ENCODE assay signal across 13 mouse cellular contexts in the genomic region with DNA sequence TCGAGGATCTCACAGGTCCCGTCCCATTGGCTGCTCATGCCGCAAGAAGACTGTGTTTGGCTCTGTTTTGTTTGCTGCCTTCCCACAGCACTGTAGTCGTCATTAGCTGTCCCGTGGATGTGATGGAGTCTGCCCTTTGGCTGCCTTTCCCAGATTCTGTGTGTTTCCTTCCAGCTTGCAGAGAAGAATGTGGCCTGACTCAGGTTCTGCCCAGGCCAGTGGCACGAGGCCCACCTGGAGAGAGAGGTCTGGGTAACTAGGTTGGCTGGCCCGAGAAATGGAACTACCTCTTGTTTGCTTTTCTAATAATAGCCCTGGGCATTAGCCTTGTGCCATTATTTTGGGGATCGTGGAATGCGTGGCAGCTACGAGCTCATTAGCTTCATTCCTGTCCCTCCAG. TPM values are rescaled to one million over a fixed set of nuclear protein-coding genes. Genes with fewer than 3 reads are reported as not detected.
DNase-seq lines count a peak whose midpoint lies in the region; ATAC-seq and TF ChIP-seq lines count a peak whose summit lies in the region.
"Had no signal": no experiment of that assay in that cellular context is flagged by ENCODE, and none has a peak within 500 bp of the region (broad histone marks: within the 10 kb centered on the region; RNA-seq: fewer than 3 reads in every experiment).

No protein-coding gene starts in this region.

- H3K9me3 ChIP-seq in liver, embryonic 12.5 days (replicated peaks): no peaks in the 10 kb centered on the region
- no peaks in the 10 kb centered on the region for H3K9me3 ChIP-seq in liver, postnatal 0 days (ENCODE audit: low read length)
- no peaks in the 10 kb centered on the region for H3K9me3 ChIP-seq in stomach, embryonic 15.5 days
- H3K9me3 ChIP-seq in midbrain, embryonic 13.5 days: no peaks in the 10 kb centered on the region

- WGBS in liver, embryonic 12.5 days (ENCODE audit: insufficient replicate concordance): 74% methylated on average over 10 of the region's 10 CpGs
- 68% methylated on average over 10 of the region's 10 CpGs for WGBS in liver, postnatal 0 days (ENCODE audit: insufficient replicate concordance)
- 64% methylated on average over 10 of the region's 10 CpGs for WGBS in stomach, embryonic 15.5 days
- 82% methylated on average over 10 of the region's 10 CpGs for WGBS in midbrain, embryonic 13.5 days

- H3K36me3 ChIP-seq in liver, embryonic 12.5 days: peaks cover 9% of the 10 kb centered on the region
- H3K36me3 ChIP-seq in liver, postnatal 0 days (replicated peaks; ENCODE audit: insufficient read depth, low read length): peaks cover 7% of the 10 kb centered on the region; the same call in 1 of the 2 replicates
- 0 out of 2 replicates have a peak, but pooled peaks cover 4% of the 10 kb centered on the region for H3K36me3 ChIP-seq in stomach, embryonic 15.5 days
- H3K36me3 ChIP-seq in midbrain, embryonic 13.5 days: 0 out of 2 replicates have a peak, but pooled peaks cover 4% of the 10 kb centered on the region

- no peak for TF ChIP-seq EP300 in liver, postnatal 0 days (IDR thresholded peaks at IDR 0.05; ENCODE audit: low read depth)

- no peak for TF ChIP-seq CTCF in liver, postnatal 0 days (IDR thresholded peaks at IDR 0.05; ENCODE audit: low read depth)

- H3K9ac ChIP-seq in liver, embryonic 12.5 days: no peak overlapping the region
- no peak overlapping the region for H3K9ac ChIP-seq in liver, postnatal 0 days (replicated peaks)
- H3K9ac ChIP-seq in stomach, embryonic 15.5 days: no peak overlapping the region
- no peak overlapping the region for H3K9ac ChIP-seq in midbrain, embryonic 13.5 days (replicated peaks)

- no peak for ATAC-seq in liver, embryonic 12.5 days
- no peak for ATAC-seq in liver, postnatal 0 days
- ATAC-seq in stomach, embryonic 15.5 days (ENCODE audit: insufficient read depth, low FRiP score, low read depth): no peak
- ATAC-seq in midbrain, embryonic 13.5 days: no peak
- ATAC-seq: hindbrain, embryonic 16.5 days; midbrain, embryonic 16.5 days had no signal

- intact Hi-C loops in heart, postnatal 25 days (cut with DNase I): no loop called here

- H3K4me2 ChIP-seq in liver, embryonic 12.5 days: no peak overlapping the region
- H3K4me2 ChIP-seq in liver, postnatal 0 days (ENCODE audit: low read depth, low read length): no peak overlapping the region
- H3K4me2 ChIP-seq in stomach, embryonic 15.5 days: no peak overlapping the region
- no peak overlapping the region for H3K4me2 ChIP-seq in midbrain, embryonic 13.5 days (replicated peaks)

- peaks cover 79% of the 10 kb centered on the region for H3K4me1 ChIP-seq in liver, embryonic 12.5 days
- H3K4me1 ChIP-seq in liver, postnatal 0 days (ENCODE audit: insufficient read depth): peaks cover 59% of the 10 kb centered on the region
- H3K4me1 ChIP-seq in stomach, embryonic 15.5 days: peaks cover 41% of the 10 kb centered on the region
- H3K4me1 ChIP-seq in midbrain, embryonic 13.5 days (replicated peaks): peaks cover 45% of the 10 kb centered on the region

- DNase-seq in liver, postnatal 0 days: no peak
- DNase-seq in gastrocnemius, postnatal 10 days: peak; percentile 40
- peak; percentile 48 for DNase-seq in heart, postnatal 25 days (ENCODE audit: low spot score)
- no peak for DNase-seq in left cerebral cortex, adult 8-10 months (ENCODE audit: low spot score in 2 of 2)
- no peak for DNase-seq in adrenal gland, adult (ENCODE audit: inconsistent age in 2 of 2, low spot score in 1 of 2)
- DNase-seq: adrenal gland, postnatal 36 days; left cerebral cortex, postnatal 4 days; thymus, postnatal 4 days had no signal

- 0 out of 2 replicates have a peak overlapping the region, but pooled peaks have one; percentile 10 for H3K27ac ChIP-seq in liver, embryonic 12.5 days
- no peak overlapping the region for H3K27ac ChIP-seq in liver, postnatal 0 days (ENCODE audit: low read depth)
- H3K27ac ChIP-seq in stomach, embryonic 15.5 days: peak overlapping the region; percentile 8; the same call in 1 of the 2 replicates
- H3K27ac ChIP-seq in midbrain, embryonic 13.5 days: no peak overlapping the region

- no peak overlapping the region for H3K4me3 ChIP-seq in liver, embryonic 12.5 days
- H3K4me3 ChIP-seq in liver, postnatal 0 days (ENCODE audit: low read depth, low read length): no peak overlapping the region
- no peak overlapping the region for H3K4me3 ChIP-seq in stomach, embryonic 15.5 days (replicated peaks)
- no peak overlapping the region for H3K4me3 ChIP-seq in midbrain, embryonic 13.5 days (replicated peaks)

- peaks cover 16% of the 10 kb centered on the region; the same call in 1 of the 2 replicates for H3K27me3 ChIP-seq in liver, embryonic 12.5 days (replicated peaks)
- H3K27me3 ChIP-seq in liver, postnatal 0 days (ENCODE audit: insufficient read depth, low read length): no peaks in the 10 kb centered on the region
- H3K27me3 ChIP-seq in stomach, embryonic 15.5 days (replicated peaks): no peaks in the 10 kb centered on the region
- H3K27me3 ChIP-seq in midbrain, embryonic 13.5 days: no peaks in the 10 kb centered on the region

RNA-seq across cellular contexts. Expression of gene Foxj2, which starts 4.4 kb away (rescaled TPM):
- polyA plus RNA-seq in liver, embryonic 12.5 days (2016; fragmentation: Nextera tagmentation; extraction: Ambion mirVana): 2.0 and 2.4 TPM in 2 replicates
- 1.0 and 1.2 TPM in 2 replicates for polyA plus RNA-seq in liver, postnatal 0 days (2015; fragmentation: Nextera tagmentation; extraction: Ambion mirVana)
- total RNA-seq in gastrocnemius, postnatal 10 days (2021): 10 to 100 TPM; 18.4 to 22.9 TPM
- total RNA-seq in heart, postnatal 25 days (2021): 10 to 100 TPM; 31.8 to 37.0 TPM
- polyA plus RNA-seq in stomach, embryonic 15.5 days (2015; fragmentation: Nextera tagmentation; extraction: Ambion mirVana): 5.2 and 5.8 TPM in 2 replicates
- total RNA-seq in left cerebral cortex, adult 8-10 months (2022): 10 to 100 TPM; 27.5 to 28.4 (median 28.0) TPM
- polyA plus RNA-seq in midbrain, embryonic 13.5 days (2015; fragmentation: Nextera tagmentation; extraction: Ambion mirVana): 4.9 and 6.2 TPM in 2 replicates

RNA-seq across cellular contexts. Expression of gene Slc2a3, which starts 22.6 kb away (rescaled TPM):
- polyA plus RNA-seq in liver, embryonic 12.5 days (2016; fragmentation: Nextera tagmentation; extraction: Ambion mirVana): 35.5 and 38.7 TPM in 2 replicates
- 7.3 and 8.5 TPM in 2 replicates for polyA plus RNA-seq in liver, postnatal 0 days (2015; fragmentation: Nextera tagmentation; extraction: Ambion mirVana)
- 1 to 10 TPM; 2.2 to 3.8 TPM for total RNA-seq in gastrocnemius, postnatal 10 days (2021)
- total RNA-seq in heart, postnatal 25 days (2021): 1 to 10 TPM; 1.8 to 2.2 TPM
- 11.0 and 11.9 TPM in 2 replicates for polyA plus RNA-seq in stomach, embryonic 15.5 days (2015; fragmentation: Nextera tagmentation; extraction: Ambion mirVana)
- 100 to 1,000 TPM in 3 of 4 experiments, 10 to 100 TPM in 1; 95.5 to 112 (median 107) TPM for total RNA-seq in left cerebral cortex, adult 8-10 months (2022)
- polyA plus RNA-seq in midbrain, embryonic 13.5 days (2015; fragmentation: Nextera tagmentation; extraction: Ambion mirVana): 15.9 TPM in 2 replicates

RNA-seq across cellular contexts. Expression of gene C3ar1, which starts 31.9 kb away (rescaled TPM):
- 1.5 TPM in 2 replicates for polyA plus RNA-seq in liver, embryonic 12.5 days (2016; fragmentation: Nextera tagmentation; extraction: Ambion mirVana)
- 1.8 and 2.1 TPM in 2 replicates for polyA plus RNA-seq in liver, postnatal 0 days (2015; fragmentation: Nextera tagmentation; extraction: Ambion mirVana)
- 1 to 10 TPM; 1.7 to 2.6 TPM for total RNA-seq in gastrocnemius, postnatal 10 days (2021)
- total RNA-seq in heart, postnatal 25 days (2021): 1 to 10 TPM; 2.9 to 3.3 TPM
- polyA plus RNA-seq in stomach, embryonic 15.5 days (2015; fragmentation: Nextera tagmentation; extraction: Ambion mirVana): 2.6 and 3.3 TPM in 2 replicates
- 1 to 10 TPM in 3 of 4 experiments, under 1 TPM in 1; 0.78 to 6.1 (median 2.8) TPM for total RNA-seq in left cerebral cortex, adult 8-10 months (2022)
- polyA plus RNA-seq in midbrain, embryonic 13.5 days (2015; fragmentation: Nextera tagmentation; extraction: Ambion mirVana): 1.0 and 1.7 TPM in 2 replicates

RNA-seq across cellular contexts. Expression of gene Necap1, which starts 50.2 kb away (rescaled TPM):
- polyA plus RNA-seq in liver, embryonic 12.5 days (2016; fragmentation: Nextera tagmentation; extraction: Ambion mirVana): 28.3 and 32.9 TPM in 2 replicates
- polyA plus RNA-seq in liver, postnatal 0 days (2015; fragmentation: Nextera tagmentation; extraction: Ambion mirVana): 18.5 and 19.6 TPM in 2 replicates
- total RNA-seq in gastrocnemius, postnatal 10 days (2021): 10 to 100 TPM; 23.0 to 23.5 TPM
- 10 to 100 TPM; 22.1 to 24.9 TPM for total RNA-seq in heart, postnatal 25 days (2021)
- polyA plus RNA-seq in stomach, embryonic 15.5 days (2015; fragmentation: Nextera tagmentation; extraction: Ambion mirVana): 54.0 and 59.4 TPM in 2 replicates
- total RNA-seq in left cerebral cortex, adult 8-10 months (2022): 100 to 1,000 TPM; 179 to 215 (median 196) TPM
- polyA plus RNA-seq in midbrain, embryonic 13.5 days (2015; fragmentation: Nextera tagmentation; extraction: Ambion mirVana): 107 and 113 TPM in 2 replicates

Comparison
In these comparisons a context has a peak if more than half of its experiments do, and no peak if none do; other contexts are left out.
1. H3K27ac ChIP-seq: peak in liver, embryonic 12.5 days (single experiment) and stomach, embryonic 15.5 days (single experiment); none in liver, postnatal 0 days (single experiment) and midbrain, embryonic 13.5 days (single experiment).
2. DNase-seq: peak in gastrocnemius, postnatal 10 days (single experiment) and heart, postnatal 25 days (single experiment); none in liver, postnatal 0 days (single experiment), left cerebral cortex, adult 8-10 months (0 of 2) and adrenal gland, adult (0 of 2).